Mouse (Mus musculus) megakaryocyte progenitor cell, adult 5-6 weeks (primary cell): Measurements from ENCODE around the gene Gsap. TPM values are rescaled to one million over a fixed set of nuclear protein-coding genes. Genes with fewer than 3 reads are reported as not detected.
A peak's percentile ranks its signal among the peaks of the same experiment; 100 is the strongest.

Experiments used
- ATAC-seq: replicated peaks from 2 replicates; pipeline ENCODE4 v1.8.0; 2016; ENCODE audit warnings: mild to moderate bottlenecking, moderate TSS enrichment, inconsistent platforms; ENCODE audit not compliant: poor library complexity
- total RNA-seq, 2 experiments: library from RNA; stranded (forward) in 1 of 2; stranded (reverse) in 1 of 2; fragments of 157-497, 149-512 nt in 1 of 2; fragments of 200-1000 nt in 1 of 2; gene quantifications; 2 replicates each; pipeline versions ENCODE4 v1.2.3 to v1.2.4; 2015 to 2017

Gene Gsap
- total RNA-seq, 2 experiments from 2014 or later: 4.4 to 5.6 TPM

GRCm38 (mm10) chr5:21255551-21256132 lies 69.6 kb downstream of the Gsap start:
- peak; percentile 79 for ATAC-seq

GRCm38 (mm10) chr5:21257126-21257525 lies 71.1 kb downstream of the Gsap start:
- no peak for ATAC-seq

- peak; percentile 56 for ATAC-seq
Measured at GRCm38 (mm10) chr5:21257806-21258205, 71.8 kb downstream of the Gsap start.

- 0 out of 2 replicates have a peak, but pooled peaks have one; percentile 26 for ATAC-seq
Measured at GRCm38 (mm10) chr5:21260746-21261145, 74.7 kb downstream of the Gsap start.

GRCm38 (mm10) chr5:21261202-21261844 lies 75.3 kb downstream of the Gsap start:
- no peak for ATAC-seq

GRCm38 (mm10) chr5:21263202-21264055 lies 77.4 kb downstream of the Gsap start:
- ATAC-seq: peak; percentile 62

GRCm38 (mm10) chr5:21264352-21265021 lies 78.4 kb downstream of the Gsap start:
- ATAC-seq: no peak

- peak; percentile 69 for ATAC-seq
Measured at GRCm38 (mm10) chr5:21265049-21265448, 79.0 kb downstream of the Gsap start.

- peak; percentile 57 for ATAC-seq
Measured at GRCm38 (mm10) chr5:21267090-21267489, 81.0 kb downstream of the Gsap start.

GRCm38 (mm10) chr5:21269446-21269845 lies 83.4 kb downstream of the Gsap start:
- no peak for ATAC-seq

- ATAC-seq: no peak
Measured at GRCm38 (mm10) chr5:21270756-21271155, 84.7 kb downstream of the Gsap start.

GRCm38 (mm10) chr5:21271386-21272354 lies 85.6 kb downstream of the Gsap start:
- ATAC-seq: peak; percentile 56; the same call in 1 of the 2 replicates

- ATAC-seq: 0 out of 2 replicates have a peak, but pooled peaks have one; percentile 29
Measured at GRCm38 (mm10) chr5:21277685-21278084, 91.6 kb downstream of the Gsap start.

GRCm38 (mm10) chr5:21283356-21284062 lies 97.5 kb downstream of the Gsap start:
- ATAC-seq: no peak

GRCm38 (mm10) chr5:21288658-21289435 lies 102.8 kb downstream of the Gsap start:
- ATAC-seq: no peak

- ATAC-seq: no peak
Measured at GRCm38 (mm10) chr5:21290594-21290993, 104.5 kb downstream of the Gsap start.

- peak; percentile 82 for ATAC-seq
Measured at GRCm38 (mm10) chr5:21295683-21296082, 109.6 kb downstream of the Gsap start.

- no peak for ATAC-seq
Measured at GRCm38 (mm10) chr5:21299076-21299755, 113.2 kb downstream of the Gsap start.
